Mouse (Mus musculus) intestine, embryonic 14.5 days (tissue): ENCODE results near the gene Rin2. TPM values are rescaled to one million over a fixed set of nuclear protein-coding genes. Genes with fewer than 3 reads are reported as not detected.

ENCODE experiments used
- ATAC-seq: fragments of 200-750 bp; cut with Nextera tagmentation; replicated peaks from 2 replicates; pipeline ENCODE4 v1.8.0; 2017; ENCODE audit warnings: low read depth, moderate number of reproducible peaks, moderate TSS enrichment, moderate library complexity; ENCODE audit not compliant: low FRiP score, low TSS enrichment
- DNase-seq: peaks from one replicate; pipeline ENCODE4 v3.0.0-alpha.2; 2018; ENCODE audit warnings: low spot score
- H3K27ac ChIP-seq: fragments of 300-500 bp; sonication (generic); 2 replicates; pipeline ENCODE4 v1.5.1; 2014; ENCODE audit warnings: low read depth, mild to moderate bottlenecking, control low read depth
- H3K27me3 ChIP-seq: fragments of 300-500 bp; sonication (generic); replicated peaks from 2 replicates; pipeline ENCODE4 v1.6.1; 2014; ENCODE audit warnings: low read length, control low read depth; ENCODE audit not compliant: control insufficient read depth, insufficient read depth
- H3K36me3 ChIP-seq: fragments of 300-500 bp; sonication (generic); 2 replicates; pipeline ENCODE4 v1.6.1; 2014; ENCODE audit warnings: low read length, control low read depth; ENCODE audit not compliant: control insufficient read depth, insufficient read depth
- H3K4me1 ChIP-seq: fragments of 300-500 bp; sonication (generic); replicated peaks from 2 replicates; pipeline ENCODE4 v1.6.1; 2014; ENCODE audit warnings: low read length, control low read depth, mixed read lengths; ENCODE audit not compliant: control insufficient read depth, insufficient read depth
- H3K4me2 ChIP-seq: fragments of 300-500 bp; sonication (generic); 2 replicates; pipeline ENCODE4 v1.6.1; 2014; ENCODE audit warnings: low read length
- H3K4me3 ChIP-seq: fragments of 300-500 bp; sonication (generic); 2 replicates; pipeline ENCODE4 v1.5.1; 2014; ENCODE audit warnings: low read depth, low read length, control low read depth, mixed read lengths
- H3K9ac ChIP-seq: fragments of 300-500 bp; sonication (generic); 2 replicates; pipeline ENCODE4 v1.6.1; 2014; ENCODE audit warnings: mild to moderate bottlenecking, low read length
- H3K9me3 ChIP-seq: fragments of 300-500 bp; sonication (generic); 2 replicates; pipeline ENCODE4 v1.6.1; 2016; ENCODE audit warnings: low read length, control low read depth; ENCODE audit not compliant: control insufficient read depth
- WGBS: fragments of 180-500 bp; shearing (Covaris S2); extraction: QIAGEN DNeasy Blood & Tissue Kit; methylation state at CpG from one replicate; pipeline ENCODE4 v1.1.7; 2014; 5-methylcytosine and 5-hydroxymethylcytosine counted together
- polyA plus RNA-seq: library from polyadenylated mRNA; unstranded; fragments of >200 nt; fragmentation: Nextera tagmentation; extraction: Ambion mirVana; gene quantifications from 2 replicates; pipeline ENCODE4 v1.2.1, GENCODE M21; 2014

Rin2 gene
- polyA plus RNA-seq, 1 experiment from 2014 or later: 25.0 TPM

DNA sequence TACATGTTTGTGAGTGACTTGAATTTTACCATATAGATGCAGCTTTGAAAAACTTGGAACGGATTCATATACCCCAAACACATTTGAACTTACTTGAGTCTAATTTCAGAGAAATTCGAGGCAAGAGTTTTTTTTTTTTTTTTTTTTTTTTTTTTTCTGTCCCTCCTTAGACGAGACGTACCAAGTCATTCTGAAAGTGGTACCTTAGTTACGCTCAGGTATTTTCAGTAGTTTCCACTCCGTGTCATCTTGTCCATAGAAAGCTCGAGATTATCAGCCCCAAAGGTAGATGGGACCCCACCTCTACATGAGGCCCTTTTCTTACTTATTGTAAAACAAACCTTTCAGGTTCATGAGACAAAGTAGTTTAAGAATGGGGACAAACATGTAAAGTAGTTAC is 55.9 kb downstream of the Rin2 start:
- Histone ChIP-seq H3K27me3 (no peaks in the 10 kb centered on the region), H3K9ac (no peak overlapping the region), H3K4me1 (no peaks in the 10 kb centered on the region), H3K27ac (no peak overlapping the region), H3K9me3 (no peaks in the 10 kb centered on the region), H3K4me3 (no peak overlapping the region), H3K36me3 (no peaks in the 10 kb centered on the region), H3K4me2 (no peak overlapping the region)
- DNase-seq: no peak
- 92% methylated on average over 7 of the region's 7 CpGs for WGBS
- ATAC-seq: no peak

DNA sequence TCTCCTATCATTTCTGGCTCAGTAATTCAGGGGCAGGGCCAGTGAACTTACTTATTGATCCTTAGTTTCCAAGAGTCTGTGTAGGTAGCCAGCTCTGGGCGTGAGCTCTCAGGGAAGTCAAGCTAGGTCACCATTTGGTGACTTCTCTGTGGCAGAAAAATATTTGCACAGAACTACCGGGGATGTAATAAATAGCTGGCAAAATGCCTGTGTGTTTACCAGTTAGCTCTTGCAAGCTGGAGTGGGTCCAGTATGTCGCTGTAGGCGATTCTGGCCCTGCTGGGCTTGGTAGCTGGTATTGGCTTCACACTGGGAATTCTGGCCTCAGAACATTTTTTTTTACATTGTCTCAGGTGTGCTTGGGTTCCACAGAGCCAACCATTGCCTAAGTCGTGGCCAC is 60.1 kb downstream of the Rin2 start:
- H3K27ac ChIP-seq: no peak overlapping the region
- no peak overlapping the region for H3K4me2 ChIP-seq
- no peak overlapping the region for H3K9ac ChIP-seq
- H3K4me3 ChIP-seq: no peak overlapping the region
- no peaks in the 10 kb centered on the region for H3K4me1 ChIP-seq
- WGBS: 65% methylated on average over 5 of the region's 5 CpGs
- no peaks in the 10 kb centered on the region for H3K36me3 ChIP-seq
- H3K27me3 ChIP-seq: no peaks in the 10 kb centered on the region
- ATAC-seq (no peak), DNase-seq (no peak)
- no peaks in the 10 kb centered on the region for H3K9me3 ChIP-seq

DNA sequence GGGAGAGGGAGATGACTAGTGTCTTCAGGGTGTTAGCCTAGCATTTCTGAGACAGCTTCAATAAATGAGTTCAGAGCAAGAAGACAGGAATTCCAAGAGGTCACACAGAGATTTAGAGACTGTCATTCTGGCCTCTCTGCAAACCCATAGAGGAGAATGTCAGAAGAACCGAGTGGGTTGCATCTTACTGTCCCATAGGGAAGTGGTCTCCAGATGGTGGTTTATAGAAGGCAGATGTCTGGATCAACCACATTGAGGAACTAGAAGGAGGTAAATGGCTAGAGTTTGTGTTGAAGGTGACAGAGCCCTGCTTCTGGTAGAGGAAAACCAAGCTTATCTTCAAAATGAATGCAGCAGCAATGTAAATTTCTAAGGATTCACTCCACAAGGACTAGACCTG is 61.5 kb downstream of the Rin2 start:
- WGBS: 63% methylated on average over 1 of the region's 1 CpGs
- H3K4me1 ChIP-seq: no peaks in the 10 kb centered on the region
- H3K27me3 ChIP-seq: no peaks in the 10 kb centered on the region
- ATAC-seq: no peak
- no peak overlapping the region for H3K27ac ChIP-seq
- H3K4me3 ChIP-seq: no peak overlapping the region
- no peak for DNase-seq
- no peak overlapping the region for H3K4me2 ChIP-seq
- no peaks in the 10 kb centered on the region for H3K36me3 ChIP-seq
- no peak overlapping the region for H3K9ac ChIP-seq
- H3K9me3 ChIP-seq: no peaks in the 10 kb centered on the region

DNA sequence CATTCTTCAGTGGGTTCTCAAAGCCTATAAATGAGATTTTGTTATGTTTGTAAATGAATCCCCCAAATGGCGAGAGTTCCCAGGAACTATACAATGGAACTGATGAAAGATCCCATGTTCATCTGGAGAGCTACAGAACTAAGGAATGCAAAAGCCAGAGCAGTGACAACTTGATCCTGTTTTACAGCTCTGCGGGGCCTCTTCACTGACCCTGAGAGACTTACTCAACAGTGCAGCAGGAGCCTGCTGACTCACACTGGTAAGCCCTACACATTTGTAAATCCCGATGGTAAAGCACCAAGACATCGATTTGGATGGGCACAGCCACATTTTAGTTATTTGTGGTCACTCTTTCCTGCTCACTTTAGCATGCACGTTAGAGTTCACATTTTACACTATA is 62.2 kb downstream of the Rin2 start:
- WGBS: 35% methylated on average over 5 of the region's 5 CpGs
- Histone ChIP-seq H3K9ac (no peak overlapping the region), H3K9me3 (no peaks in the 10 kb centered on the region), H3K4me1 (no peaks in the 10 kb centered on the region), H3K27ac (no peak overlapping the region), H3K4me2 (no peak overlapping the region), H3K36me3 (no peaks in the 10 kb centered on the region), H3K27me3 (no peaks in the 10 kb centered on the region), H3K4me3 (no peak overlapping the region)
- no peak for DNase-seq
- no peak for ATAC-seq

DNA sequence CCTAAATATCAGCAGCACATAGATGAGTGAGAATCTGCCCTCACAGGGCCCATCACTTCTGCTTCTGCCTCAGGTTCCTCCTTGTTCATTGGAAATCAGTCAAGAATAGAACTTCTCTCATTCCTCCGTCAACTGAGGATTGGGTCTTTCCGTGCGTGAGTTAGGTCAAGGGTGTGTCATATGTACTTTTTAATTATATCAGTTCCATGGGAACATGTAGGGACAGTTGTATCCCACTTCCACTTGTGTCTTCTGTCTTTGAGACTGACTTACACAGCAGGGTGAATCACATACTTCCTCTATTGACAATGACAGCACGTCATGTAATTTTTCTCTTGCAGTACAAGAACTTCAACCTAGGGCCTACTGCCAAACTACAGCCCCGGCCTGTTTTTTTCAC is 65.7 kb downstream of the Rin2 start:
- no peak overlapping the region for H3K4me2 ChIP-seq
- ATAC-seq (no peak), DNase-seq (no peak)
- H3K27me3 ChIP-seq: no peaks in the 10 kb centered on the region
- no peak overlapping the region for H3K4me3 ChIP-seq
- WGBS: 95% methylated on average over 5 of the region's 5 CpGs
- no peaks in the 10 kb centered on the region for H3K36me3 ChIP-seq
- no peak overlapping the region for H3K27ac ChIP-seq
- H3K9me3 ChIP-seq: no peaks in the 10 kb centered on the region
- no peaks in the 10 kb centered on the region for H3K4me1 ChIP-seq
- no peak overlapping the region for H3K9ac ChIP-seq

DNA sequence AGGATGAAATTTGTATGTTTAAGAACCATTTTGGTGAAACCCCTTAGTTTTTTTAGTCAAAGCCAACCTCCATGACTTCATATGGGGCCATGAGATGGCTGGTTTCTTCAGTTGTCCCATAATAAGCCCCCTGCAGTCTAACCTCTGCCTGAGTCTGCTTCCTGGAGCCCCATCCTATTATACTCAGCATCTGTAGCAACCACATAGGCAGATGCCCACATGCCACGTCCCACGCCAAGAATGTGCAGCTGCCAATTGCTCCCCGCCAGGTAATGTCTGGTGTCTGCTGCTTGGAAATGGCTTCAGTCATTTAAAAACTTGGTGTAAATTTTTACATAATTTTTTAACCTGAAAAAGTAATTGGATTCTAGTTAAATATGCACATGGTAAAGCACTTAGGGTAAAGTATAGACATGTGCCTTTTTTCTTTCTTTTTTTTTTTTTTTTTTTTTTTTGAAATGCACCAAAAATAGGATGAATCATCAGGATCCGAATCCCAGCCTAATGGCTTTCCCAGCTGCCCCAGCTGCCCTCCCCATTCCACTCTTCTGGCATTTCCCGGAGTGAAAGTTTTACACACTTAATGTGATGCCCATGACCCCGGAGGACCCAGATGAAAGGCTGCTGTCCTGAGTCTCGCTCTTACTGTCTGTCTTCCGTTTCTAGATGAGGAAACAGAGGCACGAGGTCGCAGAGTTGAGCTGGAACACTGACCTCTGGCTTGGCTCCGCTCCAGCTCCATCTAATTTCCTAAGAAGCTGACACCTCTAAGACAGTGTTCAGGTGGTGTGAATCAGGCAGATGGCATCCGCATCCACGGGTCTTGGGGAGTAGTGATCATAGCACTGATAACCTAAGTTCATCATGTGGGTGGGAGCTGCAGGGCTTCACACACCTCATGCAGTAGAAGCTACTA is 68.0 kb downstream of the Rin2 start:
- Histone ChIP-seq H3K9ac (no peak overlapping the region), H3K27ac (no peak overlapping the region), H3K4me2 (no peak overlapping the region), H3K27me3 (no peaks in the 10 kb centered on the region), H3K9me3 (no peaks in the 10 kb centered on the region), H3K4me1 (no peaks in the 10 kb centered on the region), H3K36me3 (no peaks in the 10 kb centered on the region), H3K4me3 (no peak overlapping the region)
- WGBS: 66% methylated on average over 13 of the region's 13 CpGs
- ATAC-seq (no peak), DNase-seq (no peak)

DNA sequence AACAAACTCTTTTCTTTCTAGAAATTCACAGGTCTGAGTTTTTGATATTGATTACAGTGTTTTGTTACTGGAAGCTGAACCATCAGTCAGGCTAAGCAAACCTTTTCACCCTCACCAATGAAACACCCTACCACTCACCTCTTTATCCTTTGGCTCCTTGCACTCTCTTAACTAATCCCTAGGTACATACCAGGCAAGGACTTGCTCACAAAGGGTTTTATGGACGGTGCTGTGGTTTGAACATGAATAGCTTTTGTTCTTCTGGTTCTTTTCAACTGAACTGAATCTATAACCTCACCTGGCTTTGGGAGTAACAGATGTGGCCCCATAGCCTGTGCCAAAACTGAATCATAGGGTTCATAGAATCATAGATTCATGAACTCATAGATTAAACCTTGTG is 71.4 kb downstream of the Rin2 start:
- Histone ChIP-seq H3K4me2 (no peak overlapping the region), H3K4me1 (no peaks in the 10 kb centered on the region), H3K9me3 (no peaks in the 10 kb centered on the region), H3K36me3 (no peaks in the 10 kb centered on the region), H3K9ac (no peak overlapping the region), H3K4me3 (no peak overlapping the region), H3K27ac (no peak overlapping the region), H3K27me3 (no peaks in the 10 kb centered on the region)
- 50% methylated on average over 1 of the region's 1 CpGs for WGBS
- ATAC-seq (no peak), DNase-seq (no peak)

DNA sequence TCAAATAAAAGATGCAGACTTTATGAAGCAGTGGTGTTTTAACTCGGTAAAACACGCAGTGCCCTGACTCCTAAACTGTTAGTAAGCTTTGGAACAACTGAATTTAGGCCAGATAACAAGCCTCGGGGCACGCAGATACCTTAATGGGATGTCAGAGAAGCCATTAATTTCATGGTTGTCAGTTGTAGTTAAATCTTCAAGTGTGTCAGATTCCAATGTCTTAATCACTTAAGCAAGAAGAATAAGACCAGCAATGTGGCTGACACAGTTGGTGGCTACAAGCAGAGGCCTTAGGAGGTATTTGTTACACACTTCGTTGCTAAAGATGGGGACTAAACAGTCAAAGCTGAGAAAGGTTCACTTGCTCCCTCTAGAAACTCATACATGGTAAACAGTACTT is 74.6 kb downstream of the Rin2 start:
- WGBS: 72% methylated on average over 5 of the region's 5 CpGs

DNA sequence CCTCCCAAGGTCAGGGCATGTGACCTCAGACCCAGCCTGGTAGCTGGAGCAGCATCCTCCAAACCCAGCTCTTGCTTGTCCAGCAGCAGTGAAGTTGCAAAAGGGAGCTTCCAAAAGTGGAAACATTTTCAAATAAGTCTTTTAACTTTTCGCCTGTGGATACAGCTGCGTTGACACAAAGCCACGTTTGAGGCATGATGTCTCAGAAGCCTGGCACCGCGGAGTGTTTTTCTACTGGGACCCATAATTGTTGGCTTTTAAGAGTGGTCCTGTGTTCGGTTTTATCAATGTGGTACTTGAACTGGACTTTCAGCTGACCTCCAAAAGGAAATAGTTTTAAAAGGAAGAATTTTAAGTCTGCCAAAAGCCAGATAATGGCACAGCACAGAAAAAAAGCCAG is 77.6 kb downstream of the Rin2 start:
- Histone ChIP-seq H3K9ac (no peak overlapping the region), H3K27ac (no peak overlapping the region)

More for the DNA sequence above, 74.6 kb downstream of the Rin2 start:
- H3K27me3 ChIP-seq: no peaks in the 10 kb centered on the region
- no peak overlapping the region for H3K9ac ChIP-seq
- no peak overlapping the region for H3K4me3 ChIP-seq
- H3K4me1 ChIP-seq: no peaks in the 10 kb centered on the region
- H3K36me3 ChIP-seq: no peaks in the 10 kb centered on the region
- H3K4me2 ChIP-seq: no peak overlapping the region
- DNase-seq: no peak
- no peak overlapping the region for H3K27ac ChIP-seq
- ATAC-seq: no peak
- no peaks in the 10 kb centered on the region for H3K9me3 ChIP-seq

More for the DNA sequence above, 77.6 kb downstream of the Rin2 start:
- Histone ChIP-seq H3K4me1 (no peaks in the 10 kb centered on the region), H3K36me3 (no peaks in the 10 kb centered on the region), H3K4me3 (no peak overlapping the region), H3K9me3 (no peaks in the 10 kb centered on the region), H3K27me3 (no peaks in the 10 kb centered on the region), H3K4me2 (no peak overlapping the region)
- DNase-seq: no peak
- no peak for ATAC-seq
- WGBS: 74% methylated on average over 6 of the region's 6 CpGs
